Mouse (Mus musculus) stomach, postnatal 0 days (tissue): ENCODE data around the gene Hic1.
A peak's percentile ranks its signal among the peaks of the same experiment; 100 is the strongest.

Source experiments
- CTCF ChIP-seq: IDR thresholded peaks from 2 replicates; pipeline ENCODE4 v1.5.1; 2016; ENCODE audit warnings: antibody characterized with exemption, low read depth, mild to moderate bottlenecking, moderate library complexity
- EP300 ChIP-seq: optimal IDR thresholded peaks from 2 replicates; pipeline ENCODE3; 2016; ENCODE audit warnings: antibody characterized with exemption

- TF ChIP-seq CTCF (peak; percentile 88), EP300 (no peak)
Measured at GRCm38 (mm10) chr11:75165441-75166192, 3.7 kb downstream of the Hic1 start.
